Mouse (Mus musculus) forebrain, embryonic 15.5 days (tissue): Measurements from ENCODE around the gene Cntnap2. TPM values are rescaled to one million over a fixed set of nuclear protein-coding genes. Genes with fewer than 3 reads are reported as not detected.
A peak's percentile ranks its signal among the peaks of the same experiment; 100 is the strongest.
"Not testable (repeated sequence)": the region's sequence is repeated elsewhere in the genome, so short reads cannot be mapped to it uniquely, and the experiment has no call there.

Experiments
- ATAC-seq: fragments of 200-750 bp; cut with Nextera tagmentation; replicated peaks from 2 replicates; pipeline ENCODE4 v1.8.0; 2017; ENCODE audit warnings: mild to moderate bottlenecking, moderate TSS enrichment, moderate library complexity
- H3K27ac ChIP-seq: fragments of 300-500 bp; sonication (generic); replicated peaks from 2 replicates; pipeline ENCODE4 v1.5.1; 2015; ENCODE audit warnings: mild to moderate bottlenecking, inconsistent platforms
- H3K27me3 ChIP-seq: fragments of 300-500 bp; sonication (generic); 2 replicates; pipeline ENCODE4 v1.6.1; 2015; ENCODE audit warnings: inconsistent platforms
- H3K36me3 ChIP-seq: fragments of 300-500 bp; sonication (generic); 2 replicates; pipeline ENCODE4 v1.6.1; 2015; ENCODE audit warnings: mild to moderate bottlenecking, inconsistent platforms
- H3K4me1 ChIP-seq: fragments of 300-500 bp; sonication (generic); 2 replicates; pipeline ENCODE4 v1.6.1; 2015; ENCODE audit warnings: inconsistent platforms
- H3K4me2 ChIP-seq: fragments of 300-500 bp; sonication (generic); replicated peaks from 2 replicates; pipeline ENCODE4 v1.6.1; 2015; ENCODE audit warnings: mild to moderate bottlenecking, inconsistent platforms
- H3K4me3 ChIP-seq: fragments of 300-500 bp; sonication (generic); 2 replicates; pipeline ENCODE4 v1.5.1; 2015; ENCODE audit warnings: mild to moderate bottlenecking, inconsistent platforms
- H3K9ac ChIP-seq: fragments of 300-500 bp; sonication (generic); replicated peaks from 2 replicates; pipeline ENCODE4 v1.6.1; 2015; ENCODE audit warnings: mild to moderate bottlenecking, inconsistent platforms
- H3K9me3 ChIP-seq: fragments of 300-500 bp; sonication (generic); 2 replicates; pipeline ENCODE4 v1.6.1; 2016; ENCODE audit warnings: inconsistent platforms
- WGBS: fragments of 180-500 bp; shearing (Covaris S2); methylation state at CpG from one replicate; pipeline ENCODE4 v1.1.7; 2015; ENCODE audit warnings: mixed read lengths; 5-methylcytosine and 5-hydroxymethylcytosine counted together
- polyA plus RNA-seq: library from polyadenylated mRNA; unstranded; fragments of >200 nt; fragmentation: Nextera tagmentation; extraction: Ambion mirVana; gene quantifications from 2 replicates; pipeline ENCODE4 v1.2.1, GENCODE M21; 2015

The Cntnap2 gene
- polyA plus RNA-seq, 1 experiment from 2014 or later: 67.0 TPM

- 69% methylated on average over 2 of the region's 2 CpGs for WGBS
- ATAC-seq: no peak; the same call in 1 of the 2 replicates
- no peaks in the 10 kb centered on the region for H3K36me3 ChIP-seq
- no peak overlapping the region for H3K9ac ChIP-seq
- no peaks in the 10 kb centered on the region for H3K27me3 ChIP-seq
- H3K4me1 ChIP-seq: peaks cover 5% of the 10 kb centered on the region; the same call in 1 of the 2 replicates
- no peak overlapping the region for H3K4me2 ChIP-seq
- no peaks in the 10 kb centered on the region for H3K9me3 ChIP-seq
- no peak overlapping the region for H3K27ac ChIP-seq
- H3K4me3 ChIP-seq: no peak overlapping the region
Observed at GRCm38 (mm10) chr6:47182252-47182651, 2123.1 kb downstream of the Cntnap2 start.

DNA sequence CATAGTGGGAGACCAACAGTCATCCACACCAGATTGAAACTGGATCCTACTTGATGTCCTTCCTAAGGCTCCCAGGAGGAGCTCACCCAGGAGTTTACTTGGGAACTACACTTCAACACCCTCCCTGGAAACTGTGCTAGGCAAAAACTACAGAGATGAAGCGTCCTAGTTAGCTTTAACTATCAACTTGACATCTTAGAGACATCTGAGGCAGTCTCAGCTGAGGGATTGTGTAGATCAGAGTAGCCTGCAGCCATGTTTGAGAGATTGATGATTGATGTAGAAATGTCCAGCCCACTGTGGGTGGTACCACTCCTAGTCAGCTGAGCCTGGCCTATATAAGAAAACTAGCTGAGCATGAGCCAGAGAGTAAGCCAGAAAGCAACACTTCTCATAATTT, 2123.6 kb downstream of the Cntnap2 start:
- no peak overlapping the region for H3K4me3 ChIP-seq
- H3K4me1 ChIP-seq: peaks cover 5% of the 10 kb centered on the region; the same call in 1 of the 2 replicates
- no peak overlapping the region for H3K4me2 ChIP-seq
- no peak for ATAC-seq
- no peaks in the 10 kb centered on the region for H3K36me3 ChIP-seq
- no peaks in the 10 kb centered on the region for H3K9me3 ChIP-seq
- WGBS: 67% methylated on average over 1 of the region's 1 CpGs
- H3K27me3 ChIP-seq: no peaks in the 10 kb centered on the region
- no peak overlapping the region for H3K9ac ChIP-seq
- no peak overlapping the region for H3K27ac ChIP-seq

GRCm38 (mm10) chr6:47183850-47184249, 2124.7 kb downstream of the Cntnap2 start:
- not testable (repeated sequence) for H3K36me3 ChIP-seq, H3K27ac ChIP-seq, H3K4me1 ChIP-seq, H3K9me3 ChIP-seq, H3K27me3 ChIP-seq, H3K4me3 ChIP-seq, H3K4me2 ChIP-seq, H3K9ac ChIP-seq, ATAC-seq

GRCm38 (mm10) chr6:47188193-47188592, 2129.0 kb downstream of the Cntnap2 start:
- no peaks in the 10 kb centered on the region for H3K9me3 ChIP-seq
- H3K27me3 ChIP-seq: no peaks in the 10 kb centered on the region
- H3K9ac ChIP-seq: no peak overlapping the region
- H3K4me1 ChIP-seq: peaks cover 5% of the 10 kb centered on the region; the same call in 1 of the 2 replicates
- H3K4me2 ChIP-seq: no peak overlapping the region
- 67% methylated on average over 7 of the region's 7 CpGs for WGBS
- no peak for ATAC-seq
- H3K36me3 ChIP-seq: no peaks in the 10 kb centered on the region
- no peak overlapping the region for H3K27ac ChIP-seq
- no peak overlapping the region for H3K4me3 ChIP-seq

GRCm38 (mm10) chr6:47188596-47188995, 2129.4 kb downstream of the Cntnap2 start:
- WGBS: 91% methylated on average over 6 of the region's 6 CpGs
- not testable (repeated sequence) for H3K27me3 ChIP-seq, H3K4me1 ChIP-seq, H3K9ac ChIP-seq, H3K9me3 ChIP-seq, H3K27ac ChIP-seq, H3K4me2 ChIP-seq, ATAC-seq, H3K4me3 ChIP-seq, H3K36me3 ChIP-seq

DNA sequence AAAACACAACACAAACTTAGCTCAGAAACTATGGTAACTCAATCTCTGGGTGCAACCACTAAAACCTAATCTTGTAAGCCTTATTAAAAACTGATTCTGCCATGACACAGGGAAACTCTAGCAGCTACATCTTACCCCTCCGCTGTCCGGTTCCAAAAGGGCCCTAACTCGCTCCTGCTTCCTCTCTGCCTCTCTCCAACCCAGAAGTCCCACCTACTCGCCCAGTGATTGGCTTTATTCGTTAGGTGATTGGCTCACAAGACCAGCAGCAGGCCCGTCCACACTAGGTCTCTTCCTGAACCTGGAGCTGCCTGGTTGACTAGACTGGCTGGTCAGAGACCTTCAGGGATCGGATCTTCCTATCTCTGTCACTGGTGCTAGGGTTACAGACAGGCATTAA, 2131.1 kb downstream of the Cntnap2 start:
- 82% methylated on average over 7 of the region's 7 CpGs for WGBS
- no peaks in the 10 kb centered on the region for H3K9me3 ChIP-seq

DNA sequence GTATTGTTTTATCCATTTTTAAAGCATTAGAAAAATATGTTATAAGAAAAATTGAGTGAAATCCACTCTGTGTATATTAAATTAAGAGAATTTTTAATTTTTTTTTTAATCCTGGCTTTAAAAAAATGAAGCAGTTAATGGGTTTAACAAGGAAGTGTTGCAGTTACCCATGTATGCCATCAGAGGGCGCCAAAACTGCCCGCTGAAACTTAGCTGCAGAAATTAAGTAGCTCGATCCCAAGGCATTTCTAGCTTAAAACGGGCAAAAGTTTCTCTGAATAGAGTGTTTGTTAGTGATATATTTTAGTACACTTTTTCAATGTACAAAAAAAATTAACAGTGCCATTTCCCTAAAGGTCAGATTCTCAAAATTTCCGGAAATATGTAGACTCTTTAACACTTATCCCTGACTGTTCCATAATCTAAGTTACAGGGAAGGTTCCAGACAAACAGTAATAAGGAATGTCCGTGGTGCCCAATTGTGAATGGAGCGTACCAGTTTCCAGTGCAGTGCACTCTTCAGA, 2132.2 kb downstream of the Cntnap2 start:
- no peak for ATAC-seq
- Histone ChIP-seq H3K27me3 (no peaks in the 10 kb centered on the region), H3K36me3 (no peaks in the 10 kb centered on the region), H3K9ac (no peak overlapping the region), H3K4me1 (no peaks in the 10 kb centered on the region), H3K9me3 (no peaks in the 10 kb centered on the region), H3K4me3 (no peak overlapping the region), H3K4me2 (peak overlapping the region; percentile 8; the same call in 1 of the 2 replicates), H3K27ac (no peak overlapping the region)
- WGBS: 10% methylated on average over 7 of the region's 7 CpGs

More for the DNA sequence above, 2131.1 kb downstream of the Cntnap2 start:
- ATAC-seq: no peak
- H3K9ac ChIP-seq: no peak overlapping the region
- H3K27me3 ChIP-seq: no peaks in the 10 kb centered on the region
- no peaks in the 10 kb centered on the region for H3K36me3 ChIP-seq
- no peak overlapping the region for H3K4me2 ChIP-seq
- no peaks in the 10 kb centered on the region for H3K4me1 ChIP-seq
- H3K27ac ChIP-seq: no peak overlapping the region
- H3K4me3 ChIP-seq: no peak overlapping the region

DNA sequence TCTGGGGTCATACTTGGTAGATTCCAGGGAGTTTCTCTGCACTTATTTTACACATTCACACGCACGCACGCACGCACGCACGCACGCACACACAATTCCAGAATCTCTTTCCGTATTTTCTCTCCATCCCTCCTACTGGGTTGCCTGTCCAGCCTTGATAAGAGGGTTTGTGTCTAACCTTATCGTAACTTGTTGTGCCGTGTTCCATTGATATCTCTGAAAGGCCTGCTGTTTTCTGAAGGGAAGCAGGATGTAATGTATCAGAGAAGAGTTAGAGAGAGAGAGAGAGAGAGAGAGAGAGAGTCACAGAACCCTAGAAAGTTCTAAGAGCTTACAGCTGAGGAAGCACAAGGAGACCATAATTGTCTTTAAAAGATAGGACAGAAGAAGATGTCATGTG, 2132.8 kb downstream of the Cntnap2 start:
- no peak overlapping the region for H3K4me2 ChIP-seq
- H3K27ac ChIP-seq: no peak overlapping the region
- no peaks in the 10 kb centered on the region for H3K36me3 ChIP-seq
- no peaks in the 10 kb centered on the region for H3K9me3 ChIP-seq
- no peaks in the 10 kb centered on the region for H3K4me1 ChIP-seq
- H3K27me3 ChIP-seq: no peaks in the 10 kb centered on the region
- no peak overlapping the region for H3K9ac ChIP-seq
- WGBS: 84% methylated on average over 10 of the region's 10 CpGs
- no peak for ATAC-seq
- H3K4me3 ChIP-seq: no peak overlapping the region

DNA sequence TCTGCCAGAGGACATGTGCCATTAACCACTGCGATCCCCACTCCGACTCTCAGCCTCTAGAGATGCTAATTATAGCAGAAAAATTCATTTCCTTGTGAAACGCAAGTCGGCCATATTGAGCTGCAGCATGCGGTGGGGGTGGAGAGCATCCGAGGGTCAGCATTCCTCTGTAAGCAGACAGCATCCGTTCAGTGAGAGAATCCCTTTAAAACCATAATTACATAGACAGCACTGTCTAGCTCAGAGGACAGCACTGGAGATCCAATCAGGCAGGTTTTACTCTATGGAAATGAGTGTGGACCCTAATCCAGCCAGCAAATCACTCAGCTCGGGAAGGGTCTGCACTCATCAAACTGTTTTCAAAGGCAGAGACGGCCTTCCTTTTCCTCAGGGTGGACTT, 2133.3 kb downstream of the Cntnap2 start:
- WGBS: 73% methylated on average over 9 of the region's 9 CpGs
- no peak overlapping the region for H3K9ac ChIP-seq
- 0 out of 2 replicates have a peak, but pooled peaks have one; percentile 23 for ATAC-seq

DNA sequence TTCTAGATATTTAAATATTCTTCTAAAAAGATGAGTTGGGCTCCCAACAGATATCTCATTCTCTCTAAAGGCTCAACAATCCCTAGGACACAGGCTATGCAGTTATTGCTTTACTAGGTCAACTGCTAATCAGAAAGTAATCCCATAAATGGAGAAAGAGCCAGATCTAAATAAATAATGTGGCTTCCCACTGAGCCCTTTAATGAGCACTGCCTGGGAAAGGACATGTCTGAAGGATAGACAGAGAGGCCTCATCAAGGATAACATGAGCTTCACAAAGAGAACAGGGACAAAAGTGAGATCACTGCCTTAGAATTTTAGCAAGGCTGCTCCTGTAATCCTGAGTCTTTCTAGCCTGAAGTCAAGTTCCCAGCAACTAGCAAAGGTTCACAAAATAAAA, 2138.4 kb downstream of the Cntnap2 start:
- H3K27me3 ChIP-seq: no peaks in the 10 kb centered on the region
- H3K4me1 ChIP-seq: no peaks in the 10 kb centered on the region
- no peak overlapping the region for H3K4me3 ChIP-seq
- ATAC-seq: no peak
- no peaks in the 10 kb centered on the region for H3K9me3 ChIP-seq
- H3K36me3 ChIP-seq: no peaks in the 10 kb centered on the region
- no peak overlapping the region for H3K4me2 ChIP-seq
- no peak overlapping the region for H3K27ac ChIP-seq
- H3K9ac ChIP-seq: no peak overlapping the region

More for the DNA sequence above, 2133.3 kb downstream of the Cntnap2 start:
- H3K4me3 ChIP-seq: no peak overlapping the region
- H3K4me2 ChIP-seq: no peak overlapping the region
- no peak overlapping the region for H3K27ac ChIP-seq
- H3K4me1 ChIP-seq: no peaks in the 10 kb centered on the region
- no peaks in the 10 kb centered on the region for H3K27me3 ChIP-seq
- no peaks in the 10 kb centered on the region for H3K9me3 ChIP-seq
- H3K36me3 ChIP-seq: no peaks in the 10 kb centered on the region

GRCm38 (mm10) chr6:47200671-47201070, 2141.5 kb downstream of the Cntnap2 start:
- no peaks in the 10 kb centered on the region for H3K36me3 ChIP-seq
- H3K4me2 ChIP-seq: no peak overlapping the region
- H3K27ac ChIP-seq: no peak overlapping the region
- H3K4me1 ChIP-seq: no peaks in the 10 kb centered on the region
- no peaks in the 10 kb centered on the region for H3K27me3 ChIP-seq
- ATAC-seq: no peak
- H3K9ac ChIP-seq: no peak overlapping the region
- no peaks in the 10 kb centered on the region for H3K9me3 ChIP-seq
- H3K4me3 ChIP-seq: no peak overlapping the region

DNA sequence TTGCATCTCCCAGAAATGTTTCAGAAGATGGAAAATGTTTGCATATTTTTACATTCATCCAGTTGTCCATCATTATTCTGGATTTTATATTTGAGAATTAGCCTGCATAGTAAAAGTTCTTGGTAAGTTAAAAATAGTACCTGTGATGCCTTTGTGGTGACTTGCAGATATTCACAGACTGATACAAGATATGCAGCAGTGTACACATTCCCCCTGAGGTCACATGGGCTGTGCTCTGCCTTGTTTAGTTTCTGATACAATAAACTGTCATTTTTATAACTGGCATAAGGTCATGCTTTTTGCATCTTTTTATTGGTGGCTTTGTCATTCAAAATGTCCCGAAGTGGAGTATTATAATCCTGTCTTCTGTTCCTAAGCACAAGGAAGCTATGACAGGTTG, 2148.9 kb downstream of the Cntnap2 start:
- Histone ChIP-seq H3K4me3 (no peak overlapping the region), H3K9me3 (no peaks in the 10 kb centered on the region), H3K9ac (no peak overlapping the region), H3K4me1 (no peaks in the 10 kb centered on the region), H3K4me2 (no peak overlapping the region), H3K27me3 (no peaks in the 10 kb centered on the region), H3K36me3 (no peaks in the 10 kb centered on the region), H3K27ac (no peak overlapping the region)
- 89% methylated on average over 1 of the region's 1 CpGs for WGBS
- ATAC-seq: no peak

- Histone ChIP-seq H3K9ac (no peak overlapping the region), H3K4me3 (no peak overlapping the region), H3K36me3 (no peaks in the 10 kb centered on the region), H3K9me3 (no peaks in the 10 kb centered on the region), H3K27ac (no peak overlapping the region), H3K4me2 (no peak overlapping the region), H3K27me3 (no peaks in the 10 kb centered on the region), H3K4me1 (no peaks in the 10 kb centered on the region)
- ATAC-seq: no peak
Observed at GRCm38 (mm10) chr6:47214731-47215130, 2155.6 kb downstream of the Cntnap2 start.
